In the genomic region with DNA sequence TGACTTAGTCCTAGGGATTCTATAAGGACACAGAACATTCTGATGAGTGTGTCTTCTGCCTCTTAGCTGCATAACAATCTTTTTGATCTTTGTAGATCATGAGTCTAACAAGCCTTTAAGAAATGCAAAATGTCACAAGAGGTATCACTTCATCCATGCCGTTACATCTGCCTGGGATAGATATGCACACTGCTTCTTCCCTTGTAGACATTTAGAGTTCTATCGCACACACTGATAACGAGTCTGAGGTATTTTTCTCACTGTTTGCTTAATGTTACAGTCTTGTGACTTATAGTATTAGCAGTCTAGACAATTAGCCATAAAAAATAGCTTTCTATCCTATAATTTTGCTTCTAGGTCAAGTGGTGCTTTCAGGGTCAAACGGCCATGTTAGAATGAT, we compare ENCODE assay signal across 30 mouse cellular contexts.
"Had no signal": no experiment of that assay in that cellular context is flagged by ENCODE, and none has a peak within 500 bp of the region (broad histone marks: within the 10 kb centered on the region; RNA-seq: fewer than 3 reads in every experiment).

No protein-coding gene starts in this region.

- H3K9me3 ChIP-seq: heart, embryonic 10.5 days; heart, embryonic 12.5 days; heart, embryonic 13.5 days; heart, embryonic 15.5 days; hindbrain, embryonic 10.5 days; hindbrain, embryonic 12.5 days; hindbrain, embryonic 13.5 days; hindbrain, embryonic 15.5 days; intestine, embryonic 15.5 days; kidney, embryonic 15.5 days had no signal

- H3K9ac ChIP-seq: heart, embryonic 12.5 days; heart, embryonic 13.5 days; heart, embryonic 15.5 days; hindbrain, embryonic 12.5 days; hindbrain, embryonic 13.5 days; hindbrain, embryonic 14.5 days; hindbrain, embryonic 15.5 days; intestine, embryonic 15.5 days; kidney, embryonic 15.5 days had no signal

- H3K36me3 ChIP-seq: heart, embryonic 10.5 days; heart, embryonic 12.5 days; heart, embryonic 13.5 days; heart, embryonic 15.5 days; hindbrain, embryonic 10.5 days; hindbrain, embryonic 12.5 days; hindbrain, embryonic 13.5 days; hindbrain, embryonic 15.5 days; intestine, embryonic 15.5 days; kidney, embryonic 15.5 days had no signal

- H3K27ac ChIP-seq: heart, embryonic 10.5 days; heart, embryonic 13.5 days; heart, embryonic 15.5 days; hindbrain, embryonic 10.5 days; hindbrain, embryonic 12.5 days; hindbrain, embryonic 13.5 days; hindbrain, embryonic 14.5 days; hindbrain, embryonic 15.5 days; hindbrain, postnatal 0 days; intestine, embryonic 15.5 days; kidney, embryonic 15.5 days; kidney, postnatal 0 days; layer of hippocampus, adult 2 months; left cerebral cortex, adult 2 months had no signal

- H3K27me3 ChIP-seq: heart, embryonic 12.5 days; heart, embryonic 13.5 days; heart, embryonic 15.5 days; hindbrain, embryonic 12.5 days; hindbrain, embryonic 13.5 days; hindbrain, embryonic 15.5 days; intestine, embryonic 15.5 days; kidney, embryonic 15.5 days had no signal

- H3K4me1 ChIP-seq: heart, embryonic 10.5 days; heart, embryonic 12.5 days; heart, embryonic 13.5 days; heart, embryonic 15.5 days; hindbrain, embryonic 10.5 days; hindbrain, embryonic 12.5 days; hindbrain, embryonic 13.5 days; hindbrain, embryonic 15.5 days; intestine, embryonic 15.5 days; kidney, embryonic 15.5 days had no signal

- H3K4me3 ChIP-seq: heart, embryonic 10.5 days; heart, embryonic 12.5 days; heart, embryonic 13.5 days; heart, embryonic 15.5 days; hindbrain, embryonic 10.5 days; hindbrain, embryonic 12.5 days; hindbrain, embryonic 13.5 days; hindbrain, embryonic 15.5 days; intestine, embryonic 15.5 days; kidney, embryonic 15.5 days; layer of hippocampus, adult 2 months; left cerebral cortex, adult 2 months had no signal

- DNase-seq: heart, postnatal 10 days; heart, postnatal 14 days; heart, postnatal 36 days; heart, postnatal 4 days; kidney, adult 11 months; kidney, adult 18-20 months; kidney, adult 2 months; kidney, adult 8-10 months; kidney, postnatal 10 days; kidney, postnatal 14 days; kidney, postnatal 25 days; kidney, postnatal 36 days; kidney, postnatal 4 days; layer of hippocampus, adult 9-11 months; layer of hippocampus, postnatal 36 days had no signal
